Mouse (Mus musculus): ENCODE results near the gene Celsr1. TPM values are rescaled to one million over a fixed set of nuclear protein-coding genes. Genes with fewer than 3 reads are reported as not detected.

The Celsr1 gene
- total and polyA plus RNA-seq, 3 experiments, result not detected

GRCm38 (mm10) chr15:85909492-85909829 is 124.1 kb downstream of the Celsr1 start:
- in situ Hi-C loops (cut with MboI; ENCODE audit: low pct_ligation_motif_present, low pct_unique_long_range_greater_than_20kb, low sequenced_read_pairs), result no loop called here

GRCm38 (mm10) chr15:85908660-85909491 is 124.7 kb downstream of the Celsr1 start:
- no peaks in the 10 kb centered on the region for H3K79me2 ChIP-seq (replicated peaks; ENCODE audit: control insufficient read depth, extremely low read depth, insufficient read depth, poor library complexity, severe bottlenecking)
- peaks cover 2% of the 10 kb centered on the region for H3K9me3 ChIP-seq (replicated peaks; ENCODE audit: low read length)
- no peak overlapping the region for H3K4me2 ChIP-seq (ENCODE audit: insufficient read depth, low read depth, poor library complexity, severe bottlenecking)
- dilution Hi-C loops (cut with MboI; ENCODE audit: extremely low pct_ligation_motif_present, extremely low pct_unique_long_range_greater_than_20kb, low sequenced_read_pairs), result no loop called here
- H3K4me3 ChIP-seq (replicated peaks in 1 of 3; ENCODE audit: low read depth in 2 of 3, low read length in 2 of 3, poor library complexity in 1 of 3), result no peak overlapping the region
- peak; percentile 67 for TF ChIP-seq TCF12 (IDR thresholded peaks at IDR 0.05; ENCODE audit: low read depth, low read length)
- peak; percentile 39; the same call in 1 of the 2 replicates for TF ChIP-seq MXI1 (IDR thresholded peaks at IDR 0.05; ENCODE audit: low read depth, low read length)
- no peak for TF ChIP-seq ELF1 (IDR thresholded peaks at IDR 0.05; ENCODE audit: low read depth, low read length)
- peak; percentile 21; the same call in 1 of the 2 replicates for TF ChIP-seq HCFC1 (IDR thresholded peaks at IDR 0.05; ENCODE audit: low read depth, low read length)
- 0 out of 2 replicates have a peak, but pooled peaks have one; percentile 11 for TF ChIP-seq TBP (conservative IDR thresholded peaks at IDR 0.05; ENCODE audit: low read depth, low read length)
- peak; percentile 87 for TF ChIP-seq BHLHE40 (IDR thresholded peaks at IDR 0.05; ENCODE audit: low read depth, low read length)
- TF ChIP-seq KAT2A (IDR thresholded peaks at IDR 0.05; ENCODE audit: insufficient replicate concordance, low read length), result no peak
- TF ChIP-seq MAX (IDR thresholded peaks at IDR 0.05; ENCODE audit: low read length), result peak; percentile 89
- TF ChIP-seq EP300 (IDR thresholded peaks at IDR 0.05; ENCODE audit: low read length), result peak; percentile 51
- peak; percentile 73 for TF ChIP-seq MYC (IDR thresholded peaks at IDR 0.05; ENCODE audit: low read depth, low read length)
- TF ChIP-seq GABPA (IDR thresholded peaks at IDR 0.05; ENCODE audit: insufficient replicate concordance, low read depth, low read length), result no peak
- TF ChIP-seq USF1 (IDR thresholded peaks at IDR 0.05; ENCODE audit: low read depth, low read length), result 0 out of 2 replicates have a peak, but pooled peaks have one; percentile 16
- peaks cover 14 to 24% of the 10 kb centered on the region in 2 experiments for H3K4me1 ChIP-seq (ENCODE audit: control insufficient read depth in 1 of 2, insufficient read depth in 2 of 2)
- peaks cover 2% of the 10 kb centered on the region for H3K27me3 ChIP-seq (replicated peaks)
- no peak overlapping the region for H3K9ac ChIP-seq (ENCODE audit: insufficient read depth, low read depth)
- no peak overlapping the region for H3K27ac ChIP-seq (ENCODE audit: insufficient read depth, low read depth)
- peak; percentile 12 for DNase-seq (ENCODE audit: extremely low read depth)
- in situ Hi-C loops (cut with MboI; ENCODE audit: low pct_ligation_motif_present, low pct_unique_long_range_greater_than_20kb, low sequenced_read_pairs), result no loop called here
- no peaks in the 10 kb centered on the region for H3K36me3 ChIP-seq (replicated peaks in 1 of 2; ENCODE audit: control insufficient read depth in 1 of 2, insufficient read depth in 1 of 2, low read length in 1 of 2)

More at GRCm38 (mm10) chr15:85909492-85909829, 124.1 kb downstream of the Celsr1 start:
- Histone ChIP-seq H3K9me3 (replicated peaks; ENCODE audit: low read length) (peaks cover 2% of the 10 kb centered on the region), H3K36me3 (replicated peaks in 1 of 2; ENCODE audit: control insufficient read depth in 1 of 2, insufficient read depth in 1 of 2, low read length in 1 of 2) (no peaks in the 10 kb centered on the region), H3K79me2 (replicated peaks; ENCODE audit: control insufficient read depth, extremely low read depth, insufficient read depth, poor library complexity, severe bottlenecking) (no peaks in the 10 kb centered on the region), H3K9ac (ENCODE audit: insufficient read depth, low read depth) (no peak overlapping the region), H3K27me3 (replicated peaks) (peaks cover 4% of the 10 kb centered on the region), H3K4me2 (ENCODE audit: insufficient read depth, low read depth, poor library complexity, severe bottlenecking) (no peak overlapping the region), H3K4me1 (ENCODE audit: control insufficient read depth in 1 of 2, insufficient read depth in 2 of 2) (peaks cover 14 to 23% of the 10 kb centered on the region in 2 experiments), H3K4me3 (replicated peaks in 1 of 3; ENCODE audit: low read depth in 2 of 3, low read length in 2 of 3, poor library complexity in 1 of 3) (peak overlapping the region in 1 of 3 experiments; percentile 11), H3K27ac (ENCODE audit: insufficient read depth, low read depth) (no peak overlapping the region)
- TF ChIP-seq MAX (IDR thresholded peaks at IDR 0.05; ENCODE audit: low read length) (no peak), ZNF384 (IDR thresholded peaks at IDR 0.05; ENCODE audit: low read depth, low read length) (no peak), USF1 (IDR thresholded peaks at IDR 0.05; ENCODE audit: low read depth, low read length) (no peak), IRF4 (IDR thresholded peaks at IDR 0.05; ENCODE audit: low read depth, low read length) (no peak), UBTF (IDR thresholded peaks at IDR 0.05; ENCODE audit: low read depth, low read length) (no peak), MAZ (IDR thresholded peaks at IDR 0.05; ENCODE audit: low read depth, low read length) (no peak), SIN3A (IDR thresholded peaks at IDR 0.05; ENCODE audit: low read length) (no peak), TBP (conservative IDR thresholded peaks at IDR 0.05; ENCODE audit: low read depth, low read length) (no peak), MXI1 (IDR thresholded peaks at IDR 0.05; ENCODE audit: low read depth, low read length) (no peak), POLR2AphosphoS2 (IDR thresholded peaks at IDR 0.05; ENCODE audit: low read depth, low read length) (no peak), JUND (conservative IDR thresholded peaks at IDR 0.05; ENCODE audit: low read depth, low read length) (no peak), CTCF (conservative IDR thresholded peaks at IDR 0.05 in 1 of 2, IDR thresholded peaks at IDR 0.05 in 1 of 2; ENCODE audit: low read depth in 2 of 2, low read length in 2 of 2) (no peak), MEF2A (IDR thresholded peaks at IDR 0.05; ENCODE audit: borderline replicate concordance, low read depth, low read length) (no peak), CHD2 (IDR thresholded peaks at IDR 0.05; ENCODE audit: low read length) (no peak), SMC3 (IDR thresholded peaks at IDR 0.05; ENCODE audit: low read depth, low read length) (no peak), JUN (IDR thresholded peaks at IDR 0.05; ENCODE audit: insufficient read depth, low read depth, low read length) (no peak), KAT2A (IDR thresholded peaks at IDR 0.05; ENCODE audit: insufficient replicate concordance, low read length) (no peak), POLR2A (IDR thresholded peaks at IDR 0.05; ENCODE audit: low read depth, low read length) (no peak)
- dilution Hi-C loops (cut with MboI; ENCODE audit: extremely low pct_ligation_motif_present, extremely low pct_unique_long_range_greater_than_20kb, low sequenced_read_pairs), result no loop called here
- DNase-seq (ENCODE audit: extremely low read depth), result no peak
